Mouse (Mus musculus) testis, adult 2 months (tissue): ENCODE measurements around the gene Pex26.

Experiments used
- CTCF ChIP-seq: fragments of 200-500 bp; IDR thresholded peaks from 2 replicates; pipeline ENCODE4 v1.5.1; 2012; ENCODE audit warnings: low read depth, mild to moderate bottlenecking, inconsistent platforms, low read length, moderate library complexity; ENCODE audit not compliant: control insufficient read depth, insufficient read depth, insufficient replicate concordance
- POLR2A ChIP-seq: fragments of 200-500 bp; IDR thresholded peaks from 2 replicates; pipeline ENCODE4 v1.6.1; 2012; ENCODE audit warnings: low read depth, mild to moderate bottlenecking, inconsistent platforms, low read length, moderate library complexity; ENCODE audit not compliant: control insufficient read depth

DNA sequence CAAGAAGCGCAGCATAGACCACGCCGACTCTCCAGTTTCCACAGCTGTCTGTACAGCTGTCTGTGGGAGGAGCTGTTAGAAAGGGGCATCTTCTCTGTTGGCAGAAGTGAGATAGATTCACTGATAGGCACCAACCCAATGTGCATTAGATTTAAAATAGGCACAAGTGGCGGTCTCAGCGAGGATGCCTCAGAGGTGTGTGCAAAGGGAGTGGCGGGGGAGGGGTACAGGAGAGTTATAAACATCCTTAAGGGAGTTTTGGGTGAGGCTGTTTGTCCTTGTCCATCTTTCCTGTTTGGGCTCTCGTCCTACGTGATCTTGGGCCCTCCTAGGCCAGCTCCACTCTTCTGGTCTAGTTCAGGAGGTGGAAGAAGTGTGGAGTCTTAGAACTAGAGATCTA lies 45.0 kb downstream of the Pex26 start:
- TF ChIP-seq CTCF (no peak), POLR2A (no peak)
